Mouse (Mus musculus) Patski (cell line): ENCODE data around the gene Vmn1r93. TPM values are rescaled to one million over a fixed set of nuclear protein-coding genes. Genes with fewer than 3 reads are reported as not detected.
"Not testable (repeated sequence)": the region's sequence is repeated elsewhere in the genome, so short reads cannot be mapped to it uniquely, and the experiment has no call there.

Source experiments
- ATAC-seq: fragments of 100-300 bp; one replicate; pipeline ENCODE4 v1.8.0; 2021
- CTCF ChIA-PET: fragments of 350-600 bp; sonication (Branson Sonifier 250); formaldehyde crosslinking; loops from one replicate; lab custom pipeline; 2022; ENCODE audit warnings: inconsistent platforms; lab: Charles Lee
- POLR2A ChIA-PET: fragments of 350-600 bp; sonication (Branson Sonifier 250); formaldehyde crosslinking; loops from one replicate; lab custom pipeline; 2022; ENCODE audit warnings: antibody characterized with exemption, inconsistent platforms; lab: Charles Lee
- DNase-seq: peaks from one replicate; pipeline ENCODE4 v3.0.0-alpha.2; 2011; ENCODE audit warnings: low read depth, low spot score
- H3K27me3 ChIP-seq: fragments of 371-371 bp; one replicate; pipeline ENCODE4 v1.5.1; 2021
- in situ Hi-C: fragments of 300-500 bp; cut with MboI; formaldehyde crosslinking; loops from 3 replicates; pipeline ENCODE4 v1.11.1; 2018; ENCODE audit warnings: low pct_unique_long_range_greater_than_20kb, mixed read lengths
- polyA plus RNA-seq: library from polyadenylated mRNA; unstranded; gene quantifications from one replicate; pipeline ENCODE4 v1.2.3, GENCODE M21; 2021

The Vmn1r93 gene
- polyA plus RNA-seq, result not detected

GRCm38 (mm10) chr7:20138988-20139387 lies at the start of gene Vmn1r93:
Gene Vmn1r93 (minus strand): TSS chr7:20139088.
- in situ Hi-C loops, CTCF ChIA-PET, DNase-seq, H3K27me3 ChIP-seq, POLR2A ChIA-PET, ATAC-seq: not testable (repeated sequence)

GRCm38 (mm10) chr7:20168277-20168676 lies 29.4 kb upstream of the Vmn1r93 start, which contains the start of gene Vmn1r94:
Gene Vmn1r94 (minus strand): TSS chr7:20168377.
- in situ Hi-C loops, CTCF ChIA-PET, POLR2A ChIA-PET, H3K27me3 ChIP-seq, DNase-seq, ATAC-seq: not testable (repeated sequence)

DNA sequence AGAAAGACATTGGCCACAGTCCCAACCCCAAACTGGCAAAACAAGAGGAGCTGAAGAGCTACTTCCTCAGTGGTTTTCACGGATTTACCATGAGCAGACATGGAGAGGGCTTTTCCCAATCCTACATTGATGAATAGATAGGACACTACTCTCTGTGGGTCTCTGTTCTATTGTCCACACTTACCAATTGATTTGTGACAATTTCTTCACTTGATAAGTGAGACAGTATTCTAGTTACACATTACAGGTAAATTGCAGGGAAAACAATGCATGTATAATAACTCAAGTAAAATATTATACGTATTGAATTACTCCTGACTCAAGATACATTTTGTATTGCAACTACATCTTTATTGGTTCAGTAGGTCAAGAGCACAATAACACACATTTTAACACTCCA lies 16.4 kb downstream of the Vmn1r93 start, which contains the start of gene Gm16442:
Gene Gm16442 (minus strand): TSS at position 101 of the 400 bp plus-strand sequence.
- CTCF ChIA-PET, result not testable (repeated sequence)

GRCm38 (mm10) chr7:20099380-20099779 lies 39.5 kb downstream of the Vmn1r93 start, which contains the start of gene Vmn1r91:
Gene Vmn1r91 (plus strand): TSS chr7:20099680.
- H3K27me3 ChIP-seq, POLR2A ChIA-PET, DNase-seq, ATAC-seq, CTCF ChIA-PET, in situ Hi-C loops: not testable (repeated sequence)

More for the DNA sequence above, 16.4 kb downstream of the Vmn1r93 start, which contains the start of gene Gm16442:
- POLR2A ChIA-PET, in situ Hi-C loops, H3K27me3 ChIP-seq, ATAC-seq, DNase-seq: not testable (repeated sequence)

Other genes starting within 250 kb of the Vmn1r93 start
- 38.0 TPM for gene Pvr, start 217.9 kb downstream of the Vmn1r93 start, polyA plus RNA-seq
- gene Igsf23, start 188.3 kb downstream of the Vmn1r93 start, polyA plus RNA-seq, result 0.06 TPM
- not detected for gene Ceacam20, start 173.7 kb downstream of the Vmn1r93 start, polyA plus RNA-seq
- not detected for gene Nlrp9b, start 147.6 kb downstream of the Vmn1r93 start, polyA plus RNA-seq
- not detected for gene Vmn1r91, start 39.4 kb downstream of the Vmn1r93 start, polyA plus RNA-seq
- gene Gm16442, start 16.5 kb downstream of the Vmn1r93 start, polyA plus RNA-seq, result not detected
- not detected for gene Vmn1r94, start 29.3 kb upstream of the Vmn1r93 start, polyA plus RNA-seq
- not detected for gene Vmn1r95, start 54.6 kb upstream of the Vmn1r93 start, polyA plus RNA-seq
- not detected for gene Gm6164, start 66.5 kb upstream of the Vmn1r93 start, polyA plus RNA-seq
- gene Gm4498, start 94.7 kb upstream of the Vmn1r93 start, polyA plus RNA-seq, result not detected
- not detected for gene Gm5890, start 123.7 kb upstream of the Vmn1r93 start, polyA plus RNA-seq
- gene Gm4133, start 195.0 kb upstream of the Vmn1r93 start, polyA plus RNA-seq, result not detected
- gene Gm5728, start 236.3 kb upstream of the Vmn1r93 start, polyA plus RNA-seq, result not detected